ENCODE assay signal across 8 mouse cellular contexts in the genomic region with DNA sequence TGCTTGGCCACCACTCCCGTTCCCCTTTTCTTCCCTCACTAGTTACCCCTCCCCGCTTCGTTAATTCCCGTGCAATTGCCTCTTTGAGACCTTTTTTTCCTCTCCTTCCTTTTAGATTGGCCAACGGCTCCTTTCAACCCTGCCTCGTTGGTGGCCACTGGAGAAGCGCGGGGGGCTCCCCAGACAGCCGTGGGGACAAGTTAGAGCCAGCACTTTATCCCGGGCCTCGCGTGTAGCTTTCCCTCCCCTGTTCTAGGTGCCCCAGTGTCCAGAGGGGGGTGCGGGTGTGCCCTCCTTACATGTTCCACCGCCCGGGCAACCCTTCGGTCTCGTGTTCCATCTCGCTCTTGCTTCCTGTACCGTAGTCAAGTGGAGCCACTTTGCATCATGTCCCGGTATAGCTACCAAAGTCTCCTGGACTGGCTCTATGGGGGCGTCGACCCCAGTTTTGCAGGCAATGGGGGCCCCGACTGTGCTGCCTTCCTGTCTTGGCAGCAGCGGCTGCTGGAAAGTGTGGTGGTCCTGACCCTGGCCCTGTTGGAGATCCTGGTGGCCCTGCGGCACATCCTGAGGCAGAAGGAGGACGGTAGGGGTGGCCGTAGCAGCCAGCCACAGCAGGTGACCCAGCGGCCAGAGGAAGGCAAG. TPM values are rescaled to one million over a fixed set of nuclear protein-coding genes. Genes with fewer than 3 reads are reported as not detected.
DNase-seq lines count a peak whose midpoint lies in the region; ATAC-seq and TF ChIP-seq lines count a peak whose summit lies in the region.

No protein-coding gene starts in this region.

- H3K9me3 ChIP-seq in heart, embryonic 16.5 days (replicated peaks; ENCODE audit: control insufficient read depth, low read length): no peaks in the 10 kb centered on the region
- H3K9me3 ChIP-seq in limb, embryonic 13.5 days: no peaks in the 10 kb centered on the region
- H3K9me3 ChIP-seq in midbrain, embryonic 15.5 days: no peaks in the 10 kb centered on the region

- H3K4me2 ChIP-seq in heart, embryonic 16.5 days (ENCODE audit: low read depth, low read length): peak overlapping the region; percentile 79
- H3K4me2 ChIP-seq in limb, embryonic 13.5 days (replicated peaks): peak overlapping the region; percentile 82
- peak overlapping the region; percentile 63 for H3K4me2 ChIP-seq in midbrain, embryonic 15.5 days

- H3K27ac ChIP-seq in left cerebral cortex, adult 2 months: peak overlapping the region; percentile 28; the same call in 1 of the 2 replicates
- H3K27ac ChIP-seq in heart, embryonic 16.5 days (ENCODE audit: low read length): peak overlapping the region; percentile 95
- H3K27ac ChIP-seq in limb, embryonic 13.5 days: peak overlapping the region; percentile 93
- H3K27ac ChIP-seq in midbrain, embryonic 15.5 days: 0 out of 2 replicates have a peak overlapping the region, but pooled peaks have one; percentile 85

- H3K4me3 ChIP-seq in left cerebral cortex, adult 2 months: peak overlapping the region; percentile 53
- peak overlapping the region; percentile 67 for H3K4me3 ChIP-seq in heart, embryonic 16.5 days (ENCODE audit: low read length)
- H3K4me3 ChIP-seq in limb, embryonic 13.5 days: peak overlapping the region; percentile 63
- H3K4me3 ChIP-seq in midbrain, embryonic 15.5 days: peak overlapping the region; percentile 64

- TF ChIP-seq CTCF in left cerebral cortex, adult 2 months (IDR thresholded peaks at IDR 0.05): no peak

- no peak for ATAC-seq in heart, embryonic 16.5 days (replicated peaks; ENCODE audit: extremely low read depth, insufficient read depth, low FRiP score)
- no peak for ATAC-seq in limb, embryonic 13.5 days (ENCODE audit: low FRiP score, low read depth)
- peak; percentile 28; the same call in 1 of the 2 replicates for ATAC-seq in midbrain, embryonic 15.5 days (replicated peaks)

- DNase-seq in left cerebral cortex, adult 2 months (ENCODE audit: extremely low spot score in 1 of 2, low spot score in 2 of 2): peak in 1 of 2 experiments; percentile 19
- no peak for DNase-seq in left cerebral cortex, postnatal 36 days (ENCODE audit: low spot score in 2 of 2)
- peak; percentile 32 to 37 for DNase-seq in cerebellum, postnatal 25 days
- peak; percentile 14 for DNase-seq in thymus, postnatal 0 days (ENCODE audit: low spot score)
- no peak for DNase-seq in frontal cortex, postnatal 25 days (ENCODE audit: low spot score in 2 of 2)

- WGBS in heart, embryonic 16.5 days: 11% methylated on average over 28 of the region's 28 CpGs
- WGBS in limb, embryonic 13.5 days: 13% methylated on average over 28 of the region's 28 CpGs
- 29% methylated on average over 28 of the region's 28 CpGs for WGBS in midbrain, embryonic 15.5 days

- intact Hi-C loops in left cerebral cortex, adult 2 months (cut with DNase I): loop anchor here (5.0 to 10.0 kb wide), 3 partner anchors 123 to 287 kb away; a partner anchor contains a TSS
- intact Hi-C loops in left cerebral cortex, postnatal 36 days (cut with DNase I): loop anchor here (5.0 to 10.0 kb wide), 2 partner anchors 120 to 123 kb away; no protein-coding TSS in a partner anchor

- H3K36me3 ChIP-seq in heart, embryonic 16.5 days (ENCODE audit: control insufficient read depth, insufficient read depth): no peaks in the 10 kb centered on the region
- H3K36me3 ChIP-seq in limb, embryonic 13.5 days: no peaks in the 10 kb centered on the region
- no peaks in the 10 kb centered on the region for H3K36me3 ChIP-seq in midbrain, embryonic 15.5 days (replicated peaks)

- H3K4me1 ChIP-seq in heart, embryonic 16.5 days (ENCODE audit: control insufficient read depth, insufficient read depth, low read length): peaks cover 30% of the 10 kb centered on the region
- H3K4me1 ChIP-seq in limb, embryonic 13.5 days: peaks cover 35% of the 10 kb centered on the region
- H3K4me1 ChIP-seq in midbrain, embryonic 15.5 days: peaks cover 4% of the 10 kb centered on the region; the same call in 1 of the 2 replicates

- peak overlapping the region; percentile 68 for H3K9ac ChIP-seq in heart, embryonic 16.5 days (ENCODE audit: low read length)
- H3K9ac ChIP-seq in limb, embryonic 13.5 days: peak overlapping the region; percentile 80
- H3K9ac ChIP-seq in midbrain, embryonic 15.5 days: peak overlapping the region; percentile 61

- H3K27me3 ChIP-seq in heart, embryonic 16.5 days (ENCODE audit: control insufficient read depth, insufficient read depth, low read length): no peaks in the 10 kb centered on the region; the same call in 1 of the 2 replicates
- H3K27me3 ChIP-seq in limb, embryonic 13.5 days: peaks cover 41% of the 10 kb centered on the region; the same call in 1 of the 2 replicates
- H3K27me3 ChIP-seq in midbrain, embryonic 15.5 days (replicated peaks): peaks cover 11% of the 10 kb centered on the region

RNA-seq across cellular contexts. Expression of a gene that starts 1.1 kb away (rescaled TPM):
- total RNA-seq in left cerebral cortex, adult 2 months (2021): 10 to 100 TPM; 27.5 to 28.4 TPM
- total RNA-seq in left cerebral cortex, postnatal 36 days (2021): 10 to 100 TPM; 28.0 to 29.9 TPM
- polyA plus RNA-seq in heart, embryonic 16.5 days (2015; fragmentation: Nextera tagmentation; extraction: Ambion mirVana): 58.1 and 63.8 TPM in 2 replicates
- polyA plus RNA-seq in limb, embryonic 13.5 days (2015; fragmentation: Nextera tagmentation; extraction: Ambion mirVana): 65.5 and 69.9 TPM in 2 replicates
- 22.3 and 23.1 TPM in 2 replicates for polyA plus RNA-seq in midbrain, embryonic 15.5 days (2015; fragmentation: Nextera tagmentation; extraction: Ambion mirVana)
- 30.7 and 35.4 TPM in 2 replicates for polyA plus RNA-seq in thymus, postnatal 0 days (2015; fragmentation: Nextera tagmentation; extraction: Ambion mirVana)

Comparison
In these comparisons a context has a peak if more than half of its experiments do, and no peak if none do; other contexts are left out.
1. DNase-seq: peak in cerebellum, postnatal 25 days (2 of 2) and thymus, postnatal 0 days (single experiment); none in left cerebral cortex, postnatal 36 days (0 of 2) and frontal cortex, postnatal 25 days (0 of 2).
2. H3K27ac ChIP-seq: peak in every context shown above with its lines; median percentile 95 in heart, embryonic 16.5 days; 93 in limb, embryonic 13.5 days; 85 in midbrain, embryonic 15.5 days; 28 in left cerebral cortex, adult 2 months.
3. Peak in every context shown above with its lines, with median percentiles within 50 percentile points of each other: H3K4me3 ChIP-seq, H3K4me2 ChIP-seq and H3K9ac ChIP-seq.